In genomic region chr17:83323410-83324268, GRCm38 (mm10) we compare ENCODE assay signal across 8 mouse cellular contexts. TPM values are rescaled to one million over a fixed set of nuclear protein-coding genes. Genes with fewer than 3 reads are reported as not detected.
DNase-seq lines count a peak whose midpoint lies in the region; ATAC-seq lines count a peak whose summit lies in the region.

No protein-coding gene starts in this region.

- peaks cover 24% of the 10 kb centered on the region for H3K4me1 ChIP-seq in embryonic facial prominence, embryonic 13.5 days
- peaks cover 12% of the 10 kb centered on the region for H3K4me1 ChIP-seq in midbrain, embryonic 14.5 days (ENCODE audit: control insufficient read depth, insufficient read depth, low read length)

- 45% methylated on average over 19 of the region's 19 CpGs for WGBS in embryonic facial prominence, embryonic 13.5 days
- WGBS in midbrain, embryonic 14.5 days: 58% methylated on average over 19 of the region's 19 CpGs

- peak overlapping the region; percentile 83 for H3K27ac ChIP-seq in embryonic facial prominence, embryonic 13.5 days
- no peak overlapping the region for H3K27ac ChIP-seq in midbrain, embryonic 14.5 days (replicated peaks; ENCODE audit: low read depth, low read length)

- no peak for ATAC-seq in embryonic facial prominence, embryonic 13.5 days (ENCODE audit: insufficient number of reproducible peaks, insufficient read depth, low FRiP score, low TSS enrichment, low read depth)
- no peak for ATAC-seq in midbrain, embryonic 14.5 days (ENCODE audit: low FRiP score, low TSS enrichment)

- no peaks in the 10 kb centered on the region for H3K36me3 ChIP-seq in embryonic facial prominence, embryonic 13.5 days
- H3K36me3 ChIP-seq in midbrain, embryonic 14.5 days (ENCODE audit: control insufficient read depth, insufficient read depth, low read length): no peaks in the 10 kb centered on the region

- H3K27me3 ChIP-seq in embryonic facial prominence, embryonic 13.5 days: no peaks in the 10 kb centered on the region
- H3K27me3 ChIP-seq in midbrain, embryonic 14.5 days (ENCODE audit: control insufficient read depth, insufficient read depth, low read length): no peaks in the 10 kb centered on the region

- peak; percentile 11 for DNase-seq in kidney, adult 11 months
- DNase-seq in kidney, postnatal 10 days: no peak
- DNase-seq in kidney, postnatal 4 days: peak; percentile 31 to 43
- no peak for DNase-seq in midbrain, embryonic 14.5 days
- no peak for DNase-seq in urinary bladder, postnatal 25 days (ENCODE audit: low spot score)
- DNase-seq in left cerebral cortex, adult 9 months (ENCODE audit: low spot score in 2 of 2): no peak
- no peak for DNase-seq in testis, postnatal 14 days (ENCODE audit: low spot score)

- no peak overlapping the region for H3K4me3 ChIP-seq in embryonic facial prominence, embryonic 13.5 days
- H3K4me3 ChIP-seq in midbrain, embryonic 14.5 days (replicated peaks; ENCODE audit: low read depth, low read length): no peak overlapping the region

- H3K9me3 ChIP-seq in embryonic facial prominence, embryonic 13.5 days: peaks cover 4% of the 10 kb centered on the region; the same call in 1 of the 2 replicates
- no peaks in the 10 kb centered on the region for H3K9me3 ChIP-seq in midbrain, embryonic 14.5 days (ENCODE audit: control insufficient read depth, low read length)

- no peak overlapping the region for H3K9ac ChIP-seq in embryonic facial prominence, embryonic 13.5 days
- H3K9ac ChIP-seq in midbrain, embryonic 14.5 days (replicated peaks; ENCODE audit: low read length): no peak overlapping the region

- H3K4me2 ChIP-seq in embryonic facial prominence, embryonic 13.5 days: peak overlapping the region; percentile 62; the same call in 1 of the 2 replicates
- peak overlapping the region; percentile 56; the same call in 1 of the 2 replicates for H3K4me2 ChIP-seq in midbrain, embryonic 14.5 days (ENCODE audit: low read length)

RNA-seq across cellular contexts. Expression of gene Eml4, which starts 27.1 kb away (rescaled TPM):
- 41.6 and 43.7 TPM in 2 replicates for polyA plus RNA-seq in embryonic facial prominence, embryonic 13.5 days (2015; fragmentation: Nextera tagmentation; extraction: Ambion mirVana)
- polyA plus RNA-seq in midbrain, embryonic 14.5 days (2014; fragmentation: Nextera tagmentation; extraction: Ambion mirVana): 24.9 and 38.9 TPM in 2 replicates

Comparison
In these comparisons a context has a peak if more than half of its experiments do, and no peak if none do; other contexts are left out.
1. DNase-seq: peak in kidney, adult 11 months (single experiment) and kidney, postnatal 4 days (2 of 2); none in kidney, postnatal 10 days (single experiment), midbrain, embryonic 14.5 days (single experiment), urinary bladder, postnatal 25 days (single experiment), left cerebral cortex, adult 9 months (0 of 2) and testis, postnatal 14 days (single experiment).